Mouse (Mus musculus) midbrain, embryonic 16.5 days (tissue): Measurements from ENCODE around the gene Psenen. TPM values are rescaled to one million over a fixed set of nuclear protein-coding genes. Genes with fewer than 3 reads are reported as not detected.

Experiments used
- ATAC-seq: fragments of 200-750 bp; cut with Nextera tagmentation; 2 replicates; pipeline ENCODE4 v1.8.0; 2017; ENCODE audit warnings: moderate TSS enrichment
- H3K27ac ChIP-seq: fragments of 300-500 bp; sonication (generic); 2 replicates; pipeline ENCODE4 v1.5.1; 2014; ENCODE audit warnings: mild to moderate bottlenecking, low read length, mixed read lengths
- H3K27me3 ChIP-seq: fragments of 300-500 bp; sonication (generic); 2 replicates; pipeline ENCODE4 v1.6.1; 2014; ENCODE audit warnings: low read depth, low read length, mixed read lengths; ENCODE audit not compliant: control insufficient read depth, insufficient read depth
- H3K36me3 ChIP-seq: fragments of 300-500 bp; sonication (generic); 2 replicates; pipeline ENCODE4 v1.6.1; 2014; ENCODE audit warnings: mild to moderate bottlenecking, low read length, moderate library complexity, mixed read lengths; ENCODE audit not compliant: control insufficient read depth, insufficient read depth
- H3K4me1 ChIP-seq: fragments of 300-500 bp; sonication (generic); 2 replicates; pipeline ENCODE4 v1.6.1; 2014; ENCODE audit warnings: mild to moderate bottlenecking, low read length, mixed read lengths; ENCODE audit not compliant: control insufficient read depth, insufficient read depth
- H3K4me2 ChIP-seq: fragments of 300-500 bp; sonication (generic); 2 replicates; pipeline ENCODE4 v1.6.1; 2014; ENCODE audit warnings: mild to moderate bottlenecking, low read length, mixed read lengths
- H3K4me3 ChIP-seq: fragments of 300-500 bp; sonication (generic); 2 replicates; pipeline ENCODE4 v1.5.1; 2014; ENCODE audit warnings: low read depth, mild to moderate bottlenecking, low read length, moderate library complexity, mixed read lengths
- H3K9ac ChIP-seq: fragments of 300-500 bp; sonication (generic); 2 replicates; pipeline ENCODE4 v1.6.1; 2014; ENCODE audit warnings: low read depth, low read length, mixed read lengths
- H3K9me3 ChIP-seq: fragments of 300-500 bp; sonication (generic); replicated peaks from 2 replicates; pipeline ENCODE4 v1.6.1; 2014; ENCODE audit warnings: mild to moderate bottlenecking, low read length, mixed read lengths; ENCODE audit not compliant: control insufficient read depth, poor library complexity, severe bottlenecking
- WGBS: fragments of 180-500 bp; shearing (Covaris S2); extraction: QIAGEN DNeasy Blood & Tissue Kit; methylation state at CpG from one replicate; pipeline ENCODE4 v1.1.7; 2014; 5-methylcytosine and 5-hydroxymethylcytosine counted together
- polyA plus RNA-seq: library from polyadenylated mRNA; unstranded; fragments of >200 nt; fragmentation: Nextera tagmentation; extraction: Ambion mirVana; gene quantifications from 2 replicates; pipeline ENCODE4 v1.2.1, GENCODE M21; 2015

The Psenen gene
- polyA plus RNA-seq, 1 experiment from 2014 or later, result 116 TPM

GRCm38 (mm10) chr7:30579950-30580349, 16.5 kb upstream of the Psenen start:
- WGBS, result 96% methylated on average over 8 of the region's 8 CpGs
- H3K4me1 ChIP-seq, result no peaks in the 10 kb centered on the region
- no peaks in the 10 kb centered on the region for H3K9me3 ChIP-seq
- no peak for ATAC-seq
- H3K27ac ChIP-seq, result no peak overlapping the region
- no peak overlapping the region for H3K4me2 ChIP-seq
- H3K36me3 ChIP-seq, result peaks cover 88% of the 10 kb centered on the region
- H3K4me3 ChIP-seq, result no peak overlapping the region
- no peaks in the 10 kb centered on the region for H3K27me3 ChIP-seq
- no peak overlapping the region for H3K9ac ChIP-seq

GRCm38 (mm10) chr7:30572969-30573368, 9.5 kb upstream of the Psenen start:
- Histone ChIP-seq H3K9ac (no peak overlapping the region), H3K36me3 (peaks cover 74% of the 10 kb centered on the region), H3K27ac (no peak overlapping the region), H3K27me3 (no peaks in the 10 kb centered on the region), H3K4me1 (no peaks in the 10 kb centered on the region), H3K4me3 (no peak overlapping the region), H3K9me3 (no peaks in the 10 kb centered on the region), H3K4me2 (no peak overlapping the region)
- WGBS, result 85% methylated on average over 2 of the region's 2 CpGs
- ATAC-seq, result no peak

- H3K4me3 ChIP-seq, result no peak overlapping the region
- no peaks in the 10 kb centered on the region for H3K27me3 ChIP-seq
- no peak overlapping the region for H3K9ac ChIP-seq
- H3K27ac ChIP-seq, result no peak overlapping the region
- peaks cover 73% of the 10 kb centered on the region for H3K36me3 ChIP-seq
- ATAC-seq, result no peak
- no peak overlapping the region for H3K4me2 ChIP-seq
- H3K4me1 ChIP-seq, result no peaks in the 10 kb centered on the region
- WGBS, result 95% methylated on average over 5 of the region's 5 CpGs
- no peaks in the 10 kb centered on the region for H3K9me3 ChIP-seq
Measured at GRCm38 (mm10) chr7:30572389-30572788, 9.0 kb upstream of the Psenen start.

GRCm38 (mm10) chr7:30567555-30567954, 4.1 kb upstream of the Psenen start:
- Histone ChIP-seq H3K9ac (no peak overlapping the region), H3K4me3 (no peak overlapping the region), H3K4me2 (no peak overlapping the region), H3K9me3 (no peaks in the 10 kb centered on the region), H3K27me3 (no peaks in the 10 kb centered on the region), H3K27ac (no peak overlapping the region), H3K4me1 (peaks cover 7% of the 10 kb centered on the region; the same call in 1 of the 2 replicates), H3K36me3 (peaks cover 46% of the 10 kb centered on the region)
- ATAC-seq, result no peak
- WGBS, result 93% methylated on average over 11 of the region's 11 CpGs

- H3K36me3 ChIP-seq, result peaks cover 36% of the 10 kb centered on the region
- H3K9me3 ChIP-seq, result no peaks in the 10 kb centered on the region
- no peak overlapping the region for H3K4me2 ChIP-seq
- H3K4me3 ChIP-seq, result no peak overlapping the region
- peaks cover 12% of the 10 kb centered on the region; the same call in 1 of the 2 replicates for H3K4me1 ChIP-seq
- H3K9ac ChIP-seq, result no peak overlapping the region
- ATAC-seq, result no peak
- WGBS, result 89% methylated on average over 9 of the region's 9 CpGs
- no peak overlapping the region for H3K27ac ChIP-seq
- H3K27me3 ChIP-seq, result no peaks in the 10 kb centered on the region
Measured at GRCm38 (mm10) chr7:30566033-30566432, 2.6 kb upstream of the Psenen start.

GRCm38 (mm10) chr7:30564970-30565571, 1.6 kb upstream of the Psenen start, which contains the start of gene Igflr1:
Gene Igflr1, plus strand, starts transcription at chr7:30565427.
- Histone ChIP-seq H3K9ac (no peak within 1 kb of the TSS), H3K4me2 (peak within 1 kb of the TSS; percentile 60; the same call in 1 of the 2 replicates), H3K9me3 (no peaks in the 10 kb centered on the region), H3K4me1 (peaks cover 14% of the 10 kb centered on the region; the same call in 1 of the 2 replicates), H3K36me3 (peaks cover 29% of the 10 kb centered on the region), H3K27ac (no peak within 1 kb of the TSS), H3K27me3 (no peaks in the 10 kb centered on the region), H3K4me3 (no peak within 1 kb of the TSS)
- ATAC-seq, result no peak
- WGBS, result 94% methylated on average over 12 of the region's 12 CpGs

GRCm38 (mm10) chr7:30563906-30564280, 466 bp upstream of the Psenen start:
- Histone ChIP-seq H3K36me3 (peaks cover 19% of the 10 kb centered on the region), H3K4me3 (peak overlapping the region; percentile 70), H3K4me1 (peaks cover 20% of the 10 kb centered on the region), H3K9me3 (no peaks in the 10 kb centered on the region), H3K27me3 (no peaks in the 10 kb centered on the region), H3K4me2 (peak overlapping the region; percentile 60), H3K9ac (peak overlapping the region; percentile 73; the same call in 1 of the 2 replicates), H3K27ac (peak overlapping the region; percentile 92; the same call in 1 of the 2 replicates)
- WGBS, result 27% methylated on average over 6 of the region's 6 CpGs
- no peak for ATAC-seq

- H3K4me1 ChIP-seq, result peaks cover 28% of the 10 kb centered on the region
- H3K27me3 ChIP-seq, result no peaks in the 10 kb centered on the region
- H3K9ac ChIP-seq, result peak overlapping the region; percentile 61
- peaks cover 14% of the 10 kb centered on the region for H3K36me3 ChIP-seq
- 1% methylated on average over 27 of the region's 27 CpGs for WGBS
- H3K9me3 ChIP-seq, result no peaks in the 10 kb centered on the region
- peak overlapping the region; percentile 70 for H3K4me3 ChIP-seq
- H3K4me2 ChIP-seq, result peak overlapping the region; percentile 83
- ATAC-seq, result no peak; the same call in 1 of the 2 replicates
- H3K27ac ChIP-seq, result peak overlapping the region; percentile 74
Measured at GRCm38 (mm10) chr7:30562526-30563116, 806 bp downstream of the Psenen start.

- Histone ChIP-seq H3K9me3 (no peaks in the 10 kb centered on the region), H3K4me1 (peaks cover 28% of the 10 kb centered on the region), H3K27ac (no peak overlapping the region; the same call in 1 of the 2 replicates), H3K4me2 (peak overlapping the region; percentile 92), H3K27me3 (no peaks in the 10 kb centered on the region), H3K9ac (no peak overlapping the region), H3K36me3 (peaks cover 14% of the 10 kb centered on the region), H3K4me3 (no peak overlapping the region)
- ATAC-seq, result no peak
- 63% methylated on average over 2 of the region's 2 CpGs for WGBS
Measured at GRCm38 (mm10) chr7:30560296-30560695, 3.1 kb downstream of the Psenen start.
